Mouse (Mus musculus): Measurements from ENCODE around the gene Plscr3.
"Not testable (repeated sequence)": the region's sequence is repeated elsewhere in the genome, so short reads cannot be mapped to it uniquely, and the experiment has no call there.

Gene Plscr3

DNA sequence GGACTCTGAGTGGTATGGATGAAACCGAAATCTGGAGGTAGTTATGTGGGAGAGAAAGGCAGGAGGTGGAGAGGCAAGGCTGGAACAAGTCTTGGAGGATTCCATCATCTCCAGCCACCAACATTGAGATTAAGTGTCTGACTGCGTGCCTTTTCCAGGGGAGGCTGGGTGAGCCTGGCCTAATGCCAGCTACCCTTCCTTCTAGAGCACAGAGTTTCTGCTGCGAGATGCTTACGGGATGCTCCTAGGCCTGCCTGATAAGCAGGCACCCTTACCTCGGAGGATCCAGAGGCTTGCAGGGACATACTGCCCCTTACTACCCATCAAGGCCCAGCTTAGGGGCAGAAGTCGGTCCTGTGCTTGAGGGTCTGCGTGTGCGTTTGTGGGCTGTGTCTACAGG, 12.6 kb upstream of the Plscr3 start:
- DNase-seq: no peak

DNA sequence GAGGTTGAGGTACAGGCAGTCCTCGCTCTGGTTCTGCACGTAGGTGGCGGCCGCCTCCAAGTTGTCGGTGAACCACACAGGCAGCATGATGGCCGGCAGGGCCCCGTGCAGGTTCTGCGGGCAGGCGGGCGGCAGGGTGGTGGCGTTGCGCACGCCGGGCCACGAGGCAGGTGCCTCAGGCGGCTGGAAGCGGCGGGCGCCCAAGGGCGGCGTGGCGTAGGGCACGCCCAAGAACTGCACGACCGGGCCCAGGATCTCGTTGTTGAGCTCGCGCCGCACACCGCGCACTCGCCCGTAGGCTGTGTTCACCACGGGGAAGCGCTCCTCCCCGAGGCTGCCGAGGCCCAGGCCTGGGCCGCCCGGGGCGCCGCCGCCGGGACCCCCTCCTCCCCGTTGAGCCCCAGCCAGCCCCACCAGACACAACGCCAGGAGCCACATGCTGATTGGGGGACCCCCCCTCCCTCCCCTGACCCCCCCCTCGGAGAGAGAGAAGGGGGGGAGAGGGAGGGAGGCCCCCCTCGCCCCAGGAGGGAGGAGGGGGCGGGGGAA, 12.1 kb upstream of the Plscr3 start:
- DNase-seq: no peak

DNA sequence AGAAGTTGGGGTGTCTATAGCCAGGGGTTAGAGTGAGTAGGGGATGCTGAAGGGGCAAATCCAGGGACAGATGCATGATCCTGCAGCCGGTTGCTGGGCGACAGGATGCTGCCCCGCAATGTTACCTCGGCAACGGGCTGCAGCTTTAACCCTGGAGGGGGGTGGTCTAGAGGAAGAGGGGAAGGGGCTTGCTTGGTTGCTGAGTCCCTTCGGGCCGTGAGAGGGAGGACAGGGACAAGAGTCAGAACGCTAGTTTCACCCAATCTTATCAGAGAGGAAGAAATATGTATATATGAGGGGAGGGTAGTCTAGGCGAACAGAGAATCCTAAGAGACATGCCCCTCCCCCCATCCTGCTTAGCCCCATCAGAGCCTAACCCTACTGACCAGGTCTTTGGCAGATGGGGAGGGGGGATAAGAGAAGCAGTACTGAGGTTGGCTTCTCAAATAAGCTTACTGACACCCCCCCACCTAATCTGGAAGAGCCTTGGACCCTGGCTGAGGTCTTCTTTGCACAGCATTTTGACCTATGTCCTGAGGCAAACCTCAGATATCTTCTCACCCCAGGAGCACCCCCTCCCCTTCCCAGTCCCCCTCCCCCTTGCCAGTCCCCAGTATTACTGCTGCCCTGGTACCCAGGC, 10.7 kb upstream of the Plscr3 start:
- DNase-seq: no peak

DNA sequence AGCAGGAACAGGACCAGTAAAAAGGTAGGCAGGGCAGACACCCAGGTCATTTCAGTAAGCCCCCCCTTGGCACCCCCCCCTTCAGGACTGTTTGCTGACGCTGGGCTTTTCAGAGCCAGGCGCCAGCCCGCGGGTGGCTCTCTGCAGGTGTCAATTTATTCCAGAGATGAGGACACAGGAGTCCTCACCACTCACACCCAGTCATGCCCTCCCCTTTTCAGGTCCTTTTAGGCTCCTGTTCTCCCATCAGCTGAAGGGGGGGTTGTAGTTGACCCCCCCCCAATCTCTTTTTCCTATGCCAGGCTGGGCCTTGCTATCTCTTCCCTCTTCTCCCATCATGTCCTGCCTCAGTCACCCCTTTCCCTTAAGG, 10.2 kb upstream of the Plscr3 start:
- DNase-seq: no peak

DNA sequence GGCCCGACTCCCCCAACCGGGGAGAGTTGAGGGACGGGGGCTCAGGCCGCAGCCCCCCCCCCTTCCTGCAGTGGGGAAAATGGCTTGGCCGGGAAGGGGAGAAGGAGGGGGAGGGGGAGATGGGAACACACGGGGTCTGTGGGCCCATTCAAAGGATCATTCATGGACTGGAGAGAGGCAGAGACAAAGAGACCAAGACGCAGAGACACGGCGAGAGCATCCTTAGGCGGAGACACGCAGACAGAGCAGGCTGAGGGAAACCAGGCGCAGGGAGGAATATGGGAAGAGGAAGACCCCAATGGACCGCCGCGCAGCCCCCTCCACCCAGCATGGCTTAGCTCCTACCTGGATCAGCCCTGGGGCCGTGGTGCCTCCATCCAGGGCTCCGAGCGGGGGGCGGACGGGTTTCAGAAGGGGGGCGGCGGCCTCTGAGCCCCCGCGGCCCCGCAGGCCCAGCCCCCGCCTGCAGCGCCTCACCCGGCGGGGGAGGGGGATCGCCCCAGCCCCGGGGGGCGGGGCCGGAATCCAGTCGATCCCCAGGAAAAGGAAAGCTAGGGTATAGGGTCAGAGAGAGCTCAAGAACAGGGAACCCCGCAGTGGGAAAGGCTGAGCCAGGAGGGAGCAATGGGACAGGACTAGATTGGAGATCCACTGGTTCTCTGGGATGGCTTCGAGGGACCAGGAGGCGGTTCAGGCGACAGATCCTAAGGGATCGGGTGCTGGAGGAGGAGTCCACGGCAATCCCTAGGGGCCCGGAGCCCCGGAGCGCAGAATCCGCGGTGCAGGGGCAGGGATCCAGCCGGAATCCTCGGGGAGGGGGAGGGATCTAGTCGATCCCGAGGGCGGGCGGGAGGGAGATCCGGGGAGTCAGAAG, 9.2 kb upstream of the Plscr3 start:
- DNase-seq: peak; percentile 98

DNA sequence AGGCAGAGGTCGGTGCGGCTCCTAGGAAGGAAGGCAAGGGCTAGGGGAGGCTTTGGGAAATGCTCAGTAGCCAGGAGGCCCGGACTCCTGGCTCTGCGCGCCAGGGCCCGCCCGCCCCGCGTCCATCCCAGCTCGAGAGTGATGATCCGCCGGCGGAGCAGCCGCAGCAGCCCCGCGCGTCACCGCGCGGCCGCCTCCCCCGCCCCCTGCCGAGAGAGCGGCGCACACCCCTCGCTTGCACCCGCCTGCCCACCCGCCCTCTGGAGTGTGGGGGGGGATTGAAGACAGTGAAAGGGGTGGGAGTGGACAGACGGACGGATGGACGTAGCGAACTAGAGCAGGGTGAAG, 8.6 kb upstream of the Plscr3 start, which contains the start of gene Nlgn2:
TSS of gene Nlgn2 (minus strand) at position 181 of the 348 bp plus-strand sequence.
- no peak for DNase-seq

DNA sequence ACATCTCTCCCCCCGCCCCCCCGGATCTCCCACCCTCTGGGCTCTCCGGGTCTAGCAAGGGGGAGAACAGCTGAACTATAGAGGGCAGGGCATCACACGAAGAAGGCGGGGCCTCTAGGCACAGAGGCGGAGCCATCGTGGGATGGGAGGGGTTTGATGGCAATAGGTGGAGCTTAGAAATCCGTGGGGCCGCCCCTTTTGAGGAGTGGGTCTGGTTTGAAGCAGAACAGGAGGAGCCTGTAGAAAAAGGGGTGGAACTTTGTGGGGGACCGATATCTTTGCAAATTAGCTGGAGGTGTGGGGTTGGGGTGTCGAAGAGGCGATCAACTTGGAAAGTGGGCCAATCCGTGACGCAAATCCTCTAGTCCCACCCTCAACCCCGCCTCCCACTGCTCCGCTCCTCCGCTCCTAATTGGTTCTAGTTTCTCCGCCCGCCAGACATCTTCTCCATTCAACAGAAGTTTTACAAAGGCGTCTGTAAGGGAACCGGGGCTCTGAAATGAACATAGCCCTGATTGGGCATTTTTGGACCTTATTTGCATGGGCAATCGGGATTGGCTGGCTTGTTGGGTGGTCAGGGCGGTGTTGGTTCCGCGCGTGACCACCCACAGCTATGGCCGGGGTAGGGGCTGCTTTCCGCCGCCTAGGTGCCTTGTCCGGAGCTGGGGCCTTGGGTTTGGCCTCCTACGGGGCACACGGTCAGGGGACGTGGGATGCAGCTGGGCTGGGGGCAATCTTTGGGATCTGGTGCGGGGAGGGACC, 8.0 kb upstream of the Plscr3 start, which contains the start of gene Tmem256:
TSS of gene Tmem256 (plus strand) at position 563 of the 762 bp plus-strand sequence.
- peak; percentile 100 for DNase-seq

DNA sequence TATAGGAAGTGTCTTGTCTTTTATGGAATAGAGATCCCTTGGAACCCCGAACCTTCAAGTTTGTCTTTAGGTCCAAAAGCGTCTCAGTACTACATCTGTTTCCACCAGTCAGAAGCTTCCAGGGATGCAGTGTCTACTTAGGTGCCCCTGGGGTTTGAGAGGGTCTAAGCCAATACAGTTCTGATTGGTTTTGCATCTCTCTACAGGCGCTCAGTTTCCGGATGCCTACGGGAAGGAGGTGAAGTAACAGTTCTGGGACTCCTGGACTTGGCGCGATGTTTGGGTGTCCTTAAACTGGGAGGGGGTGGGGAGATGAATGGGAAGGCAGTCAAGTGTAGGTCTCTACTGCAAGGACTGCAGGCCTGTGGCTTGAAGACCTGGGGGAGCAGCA, 7.5 kb upstream of the Plscr3 start:
- no peak for DNase-seq

DNA sequence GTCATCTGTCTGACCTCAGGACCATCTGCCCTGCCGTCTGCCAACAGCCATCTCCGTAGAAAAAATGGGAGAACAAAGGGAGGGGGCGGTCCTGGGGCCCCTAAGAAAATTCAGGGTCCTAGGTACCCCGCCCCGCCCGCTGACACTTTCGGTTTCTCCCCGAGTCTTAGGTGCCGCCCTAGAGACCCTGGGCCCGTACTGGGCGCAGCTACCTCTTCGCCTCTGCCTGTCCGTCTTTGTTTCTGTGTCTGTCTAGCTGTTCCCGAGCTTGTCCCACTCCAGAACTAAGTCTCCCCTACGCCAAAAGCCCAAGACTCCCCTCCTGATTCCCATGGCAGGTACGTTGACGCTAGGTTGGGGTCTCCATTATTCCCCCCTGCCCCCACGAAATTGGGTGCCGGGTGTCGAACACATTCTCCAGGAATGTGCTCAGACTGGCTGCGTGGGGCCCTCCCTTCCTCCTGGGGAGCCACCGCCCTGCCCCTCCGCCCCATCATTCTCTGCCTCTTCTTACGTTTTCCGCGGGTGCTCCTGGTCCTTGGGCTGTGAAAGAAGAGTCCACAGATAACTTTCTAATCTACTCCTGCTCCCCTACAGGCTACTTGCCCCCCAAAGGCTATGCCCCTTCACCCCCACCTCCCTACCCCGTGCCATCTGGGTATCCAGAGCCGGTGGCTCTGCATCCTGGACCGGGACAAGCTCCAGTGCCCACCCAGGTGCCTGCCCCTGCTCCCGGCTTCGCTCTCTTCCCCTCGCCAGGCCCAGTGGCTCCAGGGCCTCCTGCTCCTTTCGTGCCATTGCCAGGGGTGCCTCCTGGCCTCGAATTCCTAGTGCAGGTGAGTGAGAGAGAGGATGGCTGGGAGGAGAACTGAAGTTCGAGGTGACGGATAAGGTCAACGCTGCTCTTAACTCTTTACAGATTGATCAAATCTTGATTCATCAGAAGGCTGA, 837 bp downstream of the Plscr3 start:
- DNase-seq: peak; percentile 97

DNA sequence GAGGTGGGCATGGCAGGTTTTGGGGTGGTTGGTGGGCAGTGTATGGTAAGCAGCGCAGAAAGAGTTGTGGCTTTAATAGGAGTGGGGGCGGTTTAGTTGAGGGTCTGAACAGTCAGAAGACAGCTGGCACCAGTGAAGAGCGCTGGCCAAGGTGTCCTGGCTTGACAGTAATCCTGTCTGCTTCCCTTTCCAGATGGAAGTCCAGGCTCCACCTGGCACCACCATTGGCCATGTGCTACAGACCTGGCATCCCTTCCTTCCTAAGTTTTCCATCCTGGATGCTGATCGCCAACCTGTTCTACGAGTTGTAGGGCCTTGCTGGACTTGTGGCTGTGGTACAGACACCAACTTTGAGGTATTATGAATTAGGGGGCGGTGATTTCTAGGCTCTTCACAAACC, 1.8 kb downstream of the Plscr3 start:
- DNase-seq: no peak

DNA sequence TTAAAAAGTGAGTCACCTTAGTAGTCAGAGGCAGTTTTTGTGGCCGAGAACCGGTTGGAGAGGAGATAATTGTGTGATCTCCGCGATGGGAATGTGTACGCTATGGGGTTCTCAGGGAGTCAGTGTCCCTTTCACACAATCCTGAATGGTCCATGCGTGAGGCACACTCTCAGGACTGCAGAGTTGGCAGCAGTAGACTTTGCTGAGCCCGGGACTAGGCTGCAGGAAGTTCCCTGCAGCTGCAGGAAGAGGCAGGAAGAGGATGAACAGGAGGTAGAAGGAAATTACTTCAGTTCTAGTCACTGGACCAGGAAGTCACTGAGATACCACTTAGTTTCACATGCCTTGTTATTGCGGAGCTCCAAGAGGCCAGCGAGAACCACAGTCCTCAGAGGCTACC, 3.0 kb downstream of the Plscr3 start:
- DNase-seq: peak; percentile 96

DNA sequence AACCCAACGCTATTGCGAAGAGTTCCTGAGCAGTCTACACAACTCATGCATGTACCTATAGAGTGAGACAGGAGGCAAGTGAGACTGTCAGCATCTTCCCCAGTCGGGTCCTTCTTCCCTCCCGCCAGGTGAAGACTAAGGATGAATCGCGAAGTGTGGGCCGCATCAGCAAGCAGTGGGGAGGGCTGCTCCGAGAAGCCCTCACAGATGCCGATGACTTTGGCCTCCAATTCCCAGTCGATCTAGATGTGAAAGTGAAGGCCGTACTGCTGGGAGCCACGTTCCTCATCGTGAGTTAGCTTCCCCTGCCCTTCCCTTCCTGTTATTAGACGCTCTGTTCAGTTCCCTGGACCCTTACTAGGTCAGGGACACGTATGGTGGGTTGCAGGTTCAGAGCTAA, 3.7 kb downstream of the Plscr3 start:
- DNase-seq: no peak

DNA sequence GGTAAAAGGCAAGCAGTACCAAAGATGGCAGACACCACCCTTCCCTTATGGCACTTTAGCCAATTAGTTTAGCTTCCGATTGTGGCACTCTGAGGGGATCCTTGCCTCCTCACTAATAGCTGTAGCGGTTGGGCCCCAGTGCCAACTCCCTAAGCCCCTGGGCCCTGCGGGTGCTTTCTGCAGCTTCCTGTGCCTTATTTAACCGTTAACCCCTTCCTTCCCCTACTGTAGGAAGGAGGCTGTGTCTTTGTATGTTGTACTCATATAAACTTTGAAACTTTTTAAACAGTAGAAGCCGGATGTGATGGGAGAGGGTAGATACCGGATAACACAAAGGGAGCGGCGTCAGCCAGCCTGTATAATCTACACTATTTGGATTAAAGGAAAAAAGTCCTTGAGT, 4.6 kb downstream of the Plscr3 start:
- no peak for DNase-seq

DNA sequence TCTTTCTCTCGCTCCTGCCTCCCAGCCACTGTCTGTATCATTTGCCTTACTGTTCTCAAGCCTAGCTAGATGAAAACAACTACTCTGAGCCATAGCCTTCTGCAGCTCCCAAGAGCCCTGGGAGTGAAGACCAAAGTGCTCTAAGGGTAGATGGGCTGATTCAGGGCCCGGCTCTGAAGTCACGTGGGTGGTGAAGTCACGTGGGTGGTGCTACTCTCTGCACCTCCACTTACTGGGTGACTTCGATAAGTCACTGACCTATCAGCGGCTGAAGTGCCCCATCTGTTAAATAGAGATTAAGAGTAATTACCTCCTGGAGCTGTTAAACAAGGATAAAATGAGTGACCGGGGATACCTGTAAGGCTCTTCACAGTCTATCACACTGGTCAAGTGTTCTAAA, 7.8 kb downstream of the Plscr3 start:
- DNase-seq: peak; percentile 93

DNA sequence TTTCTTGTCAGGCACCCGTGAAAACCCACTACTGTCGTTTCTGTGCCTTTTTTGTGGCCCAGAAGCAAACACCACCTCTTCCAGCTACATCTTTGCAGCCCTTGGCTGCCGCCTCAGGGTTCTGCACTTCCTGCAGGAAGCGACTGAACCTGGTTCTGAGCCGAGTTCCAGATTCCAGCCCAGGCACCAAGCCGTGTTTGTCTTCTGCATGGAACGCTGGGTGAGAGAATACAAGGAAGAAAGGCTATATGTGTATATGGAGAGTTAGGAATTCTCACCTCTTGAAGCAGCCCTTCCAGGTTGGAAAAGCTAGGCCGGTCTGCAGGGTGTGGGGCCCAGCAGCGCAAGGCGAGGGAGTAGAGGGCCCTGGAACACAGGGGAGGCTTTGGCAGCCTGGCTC, 8.5 kb downstream of the Plscr3 start:
- DNase-seq: peak; percentile 93

DNA sequence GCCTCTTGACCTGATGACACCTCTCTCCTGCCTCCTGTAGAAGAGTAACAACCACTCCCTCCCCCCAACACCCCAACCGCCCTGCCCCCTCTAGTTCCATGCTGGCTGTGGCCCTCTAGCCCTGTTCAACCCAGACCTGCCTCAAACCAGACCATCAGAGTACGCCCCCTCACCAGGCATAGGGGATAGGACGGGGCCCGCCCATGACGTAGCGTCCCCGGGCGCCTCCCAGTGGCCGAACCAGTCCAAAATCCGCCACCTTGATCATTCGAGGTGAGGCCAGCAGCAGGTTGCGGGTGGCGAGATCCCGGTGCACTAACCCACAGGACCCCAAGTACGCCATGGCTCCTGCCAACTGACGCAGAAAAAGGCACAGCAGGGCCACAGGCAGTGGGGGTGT, 9.2 kb downstream of the Plscr3 start:
- DNase-seq: peak; percentile 94

DNA sequence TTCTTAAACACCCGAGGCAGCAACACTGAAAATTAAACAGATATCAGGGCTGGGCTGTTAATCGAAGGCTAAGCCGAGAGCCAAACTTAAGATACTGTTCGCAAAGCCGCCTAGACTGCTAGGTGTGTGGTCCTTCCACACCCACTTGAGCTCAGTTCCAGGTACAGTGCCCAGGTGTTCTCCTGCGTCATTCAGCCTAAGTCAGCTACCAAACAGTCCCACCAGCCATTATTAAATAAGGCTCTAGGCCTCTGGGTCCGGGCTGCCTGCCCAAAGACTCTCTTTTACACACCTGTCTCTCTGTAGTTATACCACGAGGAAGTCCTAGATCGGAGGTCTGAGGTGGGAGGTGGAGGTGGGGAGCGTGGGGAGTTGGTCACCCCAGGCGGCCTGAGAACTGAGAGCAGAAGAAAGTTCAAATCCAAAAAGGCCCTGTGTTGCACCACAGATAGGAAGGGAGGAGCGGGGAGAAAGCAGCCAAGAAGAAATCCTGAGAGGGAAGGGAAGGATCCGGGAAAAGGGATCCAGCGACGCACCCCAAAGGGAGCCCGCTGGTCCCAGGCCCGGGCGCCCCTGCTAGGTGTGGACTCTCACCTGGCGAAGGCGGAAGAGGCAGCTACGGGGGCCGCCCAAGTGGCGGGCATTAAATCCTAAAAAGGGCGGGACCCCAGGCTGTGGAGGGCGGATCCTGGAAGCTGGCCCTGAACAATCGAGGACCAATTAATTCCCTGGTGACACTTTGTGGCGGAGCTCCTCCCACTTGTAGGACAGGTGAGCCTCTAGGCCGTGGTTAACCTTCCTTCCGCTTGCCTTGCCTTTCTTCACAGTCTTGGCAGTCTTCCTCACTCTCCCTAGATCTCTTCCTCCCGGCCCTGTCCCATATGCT, 12.2 kb downstream of the Plscr3 start, which contains the start of gene Tnk1:
TSS of gene Tnk1 (minus strand) at position 618 of the 886 bp plus-strand sequence.
- DNase-seq: peak; percentile 87

DNA sequence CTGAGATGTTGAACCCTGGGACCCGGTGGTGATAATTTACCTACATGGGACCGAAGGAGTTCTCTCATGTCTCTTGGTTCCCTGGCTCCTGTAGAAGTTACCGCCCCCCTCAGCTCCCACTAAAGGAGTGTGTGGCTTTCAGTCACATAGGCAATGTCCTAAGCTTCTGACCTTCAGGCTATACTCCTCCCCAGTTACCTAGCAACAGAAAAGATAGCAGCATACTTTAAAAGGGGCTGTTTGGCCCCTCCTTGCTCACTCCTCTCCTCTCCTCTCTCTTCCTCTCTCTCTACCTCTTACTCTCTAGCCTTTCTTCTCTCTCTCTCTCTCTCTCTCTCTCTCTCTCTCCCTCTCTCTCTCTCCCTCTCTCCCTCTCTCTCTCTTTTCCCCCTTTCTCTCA, 17.6 kb downstream of the Plscr3 start:
- DNase-seq: not testable (repeated sequence)

DNA sequence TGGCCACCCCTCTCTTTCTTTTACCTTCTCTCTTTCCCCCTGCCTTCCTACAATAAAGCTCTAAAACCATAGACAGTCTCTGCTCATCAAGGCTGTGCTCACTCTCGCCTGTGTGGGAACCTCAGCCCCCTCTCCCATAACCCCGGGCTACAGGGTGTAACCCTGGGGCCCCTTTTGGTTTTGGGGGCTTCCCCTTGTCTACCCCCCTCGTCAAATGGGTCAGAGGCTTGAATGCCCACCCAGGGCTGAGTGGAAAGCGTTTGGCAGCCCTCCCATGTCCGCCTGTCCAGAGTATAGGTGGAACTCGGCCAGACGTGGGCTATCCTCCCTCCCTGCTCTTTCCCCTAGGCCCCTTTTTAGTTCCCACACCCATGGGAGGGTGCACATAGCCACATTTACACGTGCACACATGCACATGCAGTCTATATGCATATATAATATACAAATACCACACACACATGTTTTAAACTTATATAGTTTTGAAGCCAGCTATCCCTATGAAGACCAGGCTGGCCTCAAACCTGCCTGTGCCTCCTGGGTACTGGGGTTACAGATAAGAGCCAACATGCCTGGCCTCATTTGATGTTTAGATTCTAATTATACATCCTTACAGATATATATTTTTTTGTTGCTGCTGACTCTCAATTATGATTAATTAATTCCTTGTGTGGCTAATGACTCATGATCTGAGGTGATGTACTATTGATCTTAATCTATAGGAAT, 18.1 kb downstream of the Plscr3 start:
- DNase-seq: peak; percentile 78

DNA sequence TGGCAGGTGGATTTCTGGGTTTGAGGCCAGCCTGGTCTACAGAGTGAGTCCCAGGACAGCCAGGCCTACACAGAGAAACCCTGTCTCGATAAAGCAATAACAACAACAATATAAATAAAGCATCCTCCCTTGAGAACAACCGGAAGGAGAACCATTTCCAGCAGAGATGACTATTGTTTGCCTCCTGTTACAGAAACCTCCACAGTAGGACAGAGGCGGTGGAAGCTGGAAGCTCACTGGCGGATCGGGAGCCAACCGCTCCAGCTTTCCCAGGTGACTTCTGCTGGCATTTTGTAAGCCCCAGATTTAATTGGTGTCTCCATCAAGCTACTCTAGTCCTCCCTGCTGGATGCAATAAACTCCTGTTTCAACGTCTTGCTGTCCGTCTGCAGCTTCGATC, 19.4 kb downstream of the Plscr3 start:
- DNase-seq: peak; percentile 84
